Mouse (Mus musculus) heart, adult 9 months (tissue): ENCODE measurements at regions not wholly inside any gene's neighbourhood (a gene's known extent, or its start where the extent isn't known, plus 50 kb on each side); places are given as distances from the start of the nearest gene placed in this dataset.
A peak's percentile ranks its signal among the peaks of the same experiment; 100 is the strongest.

Experiments
- DNase-seq, 2 experiments: peaks; one replicate each; pipeline ENCODE4 v3.0.0; 2022; ENCODE audit warnings: low spot score in 2 of 2

GRCm38 (mm10) chr16:8117543-8118167 is 307.3 kb downstream of the Tmem114 start:
- no peak for DNase-seq

GRCm38 (mm10) chr16:8111329-8112116 is 313.4 kb downstream of the Tmem114 start:
- no peak for DNase-seq

GRCm38 (mm10) chr16:8108141-8109122 is 316.5 kb downstream of the Tmem114 start:
- DNase-seq, result peak; percentile 32 to 61

GRCm38 (mm10) chr16:8079024-8079423 is 345.9 kb downstream of the Tmem114 start:
- no peak for DNase-seq

GRCm38 (mm10) chr16:8078461-8078860 is 346.5 kb downstream of the Tmem114 start:
- DNase-seq, result no peak

- DNase-seq, result no peak
Observed at GRCm38 (mm10) chr16:8074729-8075128, 350.2 kb downstream of the Tmem114 start.

GRCm38 (mm10) chr16:8053936-8054335 is 371.0 kb downstream of the Tmem114 start:
- DNase-seq, result no peak

GRCm38 (mm10) chr16:8008966-8009365 is 416.0 kb downstream of the Tmem114 start:
- peak; percentile 46 to 48 for DNase-seq

- no peak for DNase-seq
Observed at GRCm38 (mm10) chr16:8006631-8007030, 418.3 kb downstream of the Tmem114 start.

GRCm38 (mm10) chr16:8002339-8003089 is 422.4 kb downstream of the Tmem114 start:
- no peak for DNase-seq

- no peak for DNase-seq
Observed at GRCm38 (mm10) chr16:7982816-7983215, 442.1 kb downstream of the Tmem114 start.

GRCm38 (mm10) chr16:7978466-7978865 is 446.5 kb downstream of the Tmem114 start:
- DNase-seq, result no peak

- no peak for DNase-seq
Observed at GRCm38 (mm10) chr16:7951616-7952015, 473.3 kb downstream of the Tmem114 start.

- DNase-seq, result no peak
Observed at GRCm38 (mm10) chr16:7942333-7942732, 482.6 kb downstream of the Tmem114 start.

- DNase-seq, result no peak
Observed at GRCm38 (mm10) chr16:7937167-7937566, 487.8 kb downstream of the Tmem114 start.

GRCm38 (mm10) chr16:7932322-7932721 is 492.6 kb downstream of the Tmem114 start:
- DNase-seq, result no peak

- no peak for DNase-seq
Observed at GRCm38 (mm10) chr16:7931676-7932075, 493.3 kb downstream of the Tmem114 start.

GRCm38 (mm10) chr16:7929112-7929511 is 495.8 kb downstream of the Tmem114 start:
- no peak for DNase-seq

- no peak for DNase-seq
Observed at GRCm38 (mm10) chr16:7928391-7928935, 496.5 kb downstream of the Tmem114 start.

GRCm38 (mm10) chr16:7927756-7928155 is 497.2 kb downstream of the Tmem114 start:
- peak in 1 of 2 experiments; percentile 1 for DNase-seq

GRCm38 (mm10) chr16:7895786-7896185 is 529.1 kb downstream of the Tmem114 start:
- DNase-seq, result no peak
